Mouse (Mus musculus): ENCODE data around the gene Cab39. TPM values are rescaled to one million over a fixed set of nuclear protein-coding genes. Genes with fewer than 3 reads are reported as not detected.

The Cab39 gene
- polyA plus RNA-seq, 2 experiments = 15.8 to 20.4 TPM

- H3K27ac ChIP-seq = no peak overlapping the region
- H3K4me1 ChIP-seq (replicated peaks; ENCODE audit: control insufficient read depth in 2 of 2, insufficient read depth in 2 of 2, low read length in 1 of 2) = no peaks in the 10 kb centered on the region
- H3K27me3 ChIP-seq (ENCODE audit: control insufficient read depth, insufficient read depth, low read length) = no peaks in the 10 kb centered on the region
- no peak for ATAC-seq (ENCODE audit: insufficient read depth)
- H3K9me3 ChIP-seq (ENCODE audit: control insufficient read depth, low read length) = no peaks in the 10 kb centered on the region
- DNase-seq (ENCODE audit: low read depth in 3 of 3, low spot score in 3 of 3) = no peak
- no peak overlapping the region for H3K4me3 ChIP-seq (ENCODE audit: insufficient read depth in 1 of 2, low read depth in 2 of 2, low read length in 2 of 2)
- WGBS (ENCODE audit: insufficient replicate concordance) = 80% methylated on average over 3 of the region's 3 CpGs
- no peak overlapping the region for H3K9ac ChIP-seq (replicated peaks)
- peaks cover 10% of the 10 kb centered on the region for H3K36me3 ChIP-seq (replicated peaks; ENCODE audit: control insufficient read depth, insufficient read depth, low read depth)
- no peak overlapping the region for H3K4me2 ChIP-seq (ENCODE audit: low read depth)
- TF ChIP-seq CTCF (IDR thresholded peaks at IDR 0.05; ENCODE audit: low read depth) (no peak), EP300 (IDR thresholded peaks at IDR 0.05; ENCODE audit: low read depth) (no peak)
These were observed 31.7 kb downstream of the Cab39 start for GRCm38 (mm10) chr1:85824905-85825304.

- Histone ChIP-seq H3K4me1 (replicated peaks; ENCODE audit: control insufficient read depth in 2 of 2, insufficient read depth in 2 of 2, low read length in 1 of 2) (no peaks in the 10 kb centered on the region), H3K27me3 (ENCODE audit: control insufficient read depth, insufficient read depth, low read length) (no peaks in the 10 kb centered on the region), H3K27ac (no peak overlapping the region), H3K9ac (replicated peaks) (no peak overlapping the region), H3K9me3 (ENCODE audit: control insufficient read depth, low read length) (no peaks in the 10 kb centered on the region), H3K4me3 (ENCODE audit: insufficient read depth in 1 of 2, low read depth in 2 of 2, low read length in 2 of 2) (no peak overlapping the region), H3K36me3 (replicated peaks; ENCODE audit: control insufficient read depth, insufficient read depth, low read depth) (peaks cover 3% of the 10 kb centered on the region), H3K4me2 (ENCODE audit: low read depth) (no peak overlapping the region)
- 84% methylated on average over 5 of the region's 5 CpGs for WGBS (ENCODE audit: insufficient replicate concordance)
- no peak for ATAC-seq (ENCODE audit: insufficient read depth)
- TF ChIP-seq EP300 (IDR thresholded peaks at IDR 0.05; ENCODE audit: low read depth) (no peak), CTCF (IDR thresholded peaks at IDR 0.05; ENCODE audit: low read depth) (no peak)
- no peak for DNase-seq (ENCODE audit: low read depth in 3 of 3, low spot score in 3 of 3)
These were observed 33.9 kb downstream of the Cab39 start for GRCm38 (mm10) chr1:85827166-85827565.

- DNase-seq (ENCODE audit: low read depth in 3 of 3, low spot score in 3 of 3) (no peak), ATAC-seq (ENCODE audit: insufficient read depth) (no peak)
- TF ChIP-seq CTCF (IDR thresholded peaks at IDR 0.05; ENCODE audit: low read depth) (no peak), EP300 (IDR thresholded peaks at IDR 0.05; ENCODE audit: low read depth) (no peak)
- peaks cover 3% of the 10 kb centered on the region for H3K36me3 ChIP-seq (replicated peaks; ENCODE audit: control insufficient read depth, insufficient read depth, low read depth)
- 74% methylated on average over 1 of the region's 1 CpGs for WGBS (ENCODE audit: insufficient replicate concordance)
- H3K4me3 ChIP-seq (ENCODE audit: insufficient read depth in 1 of 2, low read depth in 2 of 2, low read length in 2 of 2) = no peak overlapping the region
- H3K9ac ChIP-seq (replicated peaks) = no peak overlapping the region
- no peak overlapping the region for H3K4me2 ChIP-seq (ENCODE audit: low read depth)
- no peaks in the 10 kb centered on the region for H3K4me1 ChIP-seq (replicated peaks; ENCODE audit: control insufficient read depth in 2 of 2, insufficient read depth in 2 of 2, low read length in 1 of 2)
- H3K9me3 ChIP-seq (ENCODE audit: control insufficient read depth, low read length) = no peaks in the 10 kb centered on the region
- H3K27me3 ChIP-seq (ENCODE audit: control insufficient read depth, insufficient read depth, low read length) = no peaks in the 10 kb centered on the region
- no peak overlapping the region for H3K27ac ChIP-seq
These were observed 35.8 kb downstream of the Cab39 start for GRCm38 (mm10) chr1:85829016-85829415.

- H3K4me2 ChIP-seq (ENCODE audit: low read depth) = no peak overlapping the region
- no peaks in the 10 kb centered on the region for H3K9me3 ChIP-seq (ENCODE audit: control insufficient read depth, low read length)
- ATAC-seq (ENCODE audit: insufficient read depth) = peak; percentile 62
- DNase-seq (ENCODE audit: low read depth in 3 of 3, low spot score in 3 of 3) = peak in 2 of 3 experiments; percentile 7 to 37
- no peak overlapping the region for H3K27ac ChIP-seq
- 29% methylated on average over 4 of the region's 4 CpGs for WGBS (ENCODE audit: insufficient replicate concordance)
- H3K4me3 ChIP-seq (ENCODE audit: insufficient read depth in 1 of 2, low read depth in 2 of 2, low read length in 2 of 2) = no peak overlapping the region
- H3K4me1 ChIP-seq (replicated peaks; ENCODE audit: control insufficient read depth in 2 of 2, insufficient read depth in 2 of 2, low read length in 1 of 2) = peaks cover 0 to 10% of the 10 kb centered on the region in 2 experiments; a peak in 2 of 4 replicates
- TF ChIP-seq CTCF (IDR thresholded peaks at IDR 0.05; ENCODE audit: low read depth) (no peak), EP300 (IDR thresholded peaks at IDR 0.05; ENCODE audit: low read depth) (no peak)
- peaks cover 9% of the 10 kb centered on the region for H3K36me3 ChIP-seq (replicated peaks; ENCODE audit: control insufficient read depth, insufficient read depth, low read depth)
- no peaks in the 10 kb centered on the region for H3K27me3 ChIP-seq (ENCODE audit: control insufficient read depth, insufficient read depth, low read length)
- H3K9ac ChIP-seq (replicated peaks) = no peak overlapping the region
These were observed 44.8 kb downstream of the Cab39 start for GRCm38 (mm10) chr1:85838056-85838455.

- no peak overlapping the region for H3K4me3 ChIP-seq (ENCODE audit: insufficient read depth in 1 of 2, low read depth in 2 of 2, low read length in 2 of 2)
- H3K36me3 ChIP-seq (replicated peaks; ENCODE audit: control insufficient read depth, insufficient read depth, low read depth) = peaks cover 9% of the 10 kb centered on the region
- H3K4me1 ChIP-seq (replicated peaks; ENCODE audit: control insufficient read depth in 2 of 2, insufficient read depth in 2 of 2, low read length in 1 of 2) = peaks cover 0 to 10% of the 10 kb centered on the region in 2 experiments; a peak in 2 of 4 replicates
- TF ChIP-seq CTCF (IDR thresholded peaks at IDR 0.05; ENCODE audit: low read depth) (no peak), EP300 (IDR thresholded peaks at IDR 0.05; ENCODE audit: low read depth) (no peak)
- no peak overlapping the region for H3K27ac ChIP-seq
- DNase-seq (ENCODE audit: low read depth in 3 of 3, low spot score in 3 of 3) (no peak), ATAC-seq (ENCODE audit: insufficient read depth) (no peak)
- H3K27me3 ChIP-seq (ENCODE audit: control insufficient read depth, insufficient read depth, low read length) = no peaks in the 10 kb centered on the region
- no peak overlapping the region for H3K4me2 ChIP-seq (ENCODE audit: low read depth)
- no peaks in the 10 kb centered on the region for H3K9me3 ChIP-seq (ENCODE audit: control insufficient read depth, low read length)
- no peak overlapping the region for H3K9ac ChIP-seq (replicated peaks)
- WGBS (ENCODE audit: insufficient replicate concordance) = 53% methylated on average over 3 of the region's 3 CpGs
These were observed 46.1 kb downstream of the Cab39 start for GRCm38 (mm10) chr1:85839356-85839755.

Measured in liver, embryonic 14.5 days (tissue).